Mouse (Mus musculus) adipocyte (in vitro differentiated cells): ENCODE data around the gene Morn4.
A peak's percentile ranks its signal among the peaks of the same experiment; 100 is the strongest.

Experiments
- DNase-seq: peaks from one replicate; pipeline ENCODE4 v3.0.0-alpha.2; 2016; ENCODE audit warnings: low spot score

Gene Morn4

GRCm38 (mm10) chr19:42043988-42044387, 42.2 kb downstream of the Morn4 start:
- no peak for DNase-seq

GRCm38 (mm10) chr19:42038310-42038709, 47.8 kb downstream of the Morn4 start:
- no peak for DNase-seq

- DNase-seq = no peak
Measured at GRCm38 (mm10) chr19:42037167-42037702, 48.9 kb downstream of the Morn4 start.

GRCm38 (mm10) chr19:42036357-42036756, 49.8 kb downstream of the Morn4 start:
- DNase-seq = no peak

- peak; percentile 80 for DNase-seq
Measured at GRCm38 (mm10) chr19:42035456-42036248, 50.5 kb downstream of the Morn4 start, which contains the start of gene Ankrd2. Gene Ankrd2 (plus strand): TSS chr19:42036000.

GRCm38 (mm10) chr19:42034881-42035455, 51.2 kb downstream of the Morn4 start:
- no peak for DNase-seq

GRCm38 (mm10) chr19:42034146-42034775, 51.9 kb downstream of the Morn4 start:
- no peak for DNase-seq

GRCm38 (mm10) chr19:42033611-42034010, 52.5 kb downstream of the Morn4 start:
- DNase-seq = no peak

- DNase-seq = no peak
Measured at GRCm38 (mm10) chr19:42031112-42031511, 55.0 kb downstream of the Morn4 start.

GRCm38 (mm10) chr19:42026158-42026557, 60.0 kb downstream of the Morn4 start:
- peak; percentile 89 for DNase-seq
